Mouse (Mus musculus) yolk sac, embryonic 10.5 days (tissue): ENCODE data around the gene Slc1a1.
A peak's percentile ranks its signal among the peaks of the same experiment; 100 is the strongest.

ENCODE experiments used
- DNase-seq: peaks from one replicate; pipeline ENCODE4 v3.0.0-alpha.2; 2017; ENCODE audit warnings: low spot score

Gene Slc1a1

DNA sequence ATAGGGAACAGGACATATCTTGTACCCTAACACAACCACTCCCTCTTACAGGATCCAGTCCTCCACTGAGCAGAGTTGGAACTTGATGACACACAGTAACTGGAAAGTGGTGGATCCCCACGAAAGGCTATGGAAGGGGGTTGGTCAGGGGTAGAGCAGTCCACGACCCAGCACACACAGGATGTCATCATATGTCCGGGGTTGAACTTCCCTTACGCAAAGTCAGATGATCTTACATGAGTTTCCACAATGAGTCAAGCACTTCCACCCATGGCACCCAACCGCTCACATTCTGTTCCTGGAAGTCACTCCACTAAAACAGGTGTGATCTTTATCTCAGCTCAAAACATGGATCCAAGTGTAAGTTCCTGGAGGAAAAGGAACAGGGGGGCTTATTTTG lies 83.0 kb downstream of the Slc1a1 start:
- DNase-seq = peak; percentile 33

- no peak for DNase-seq
Measured at GRCm38 (mm10) chr19:28926366-28926765, 91.5 kb downstream of the Slc1a1 start.

GRCm38 (mm10) chr19:28927396-28927795 lies 92.5 kb downstream of the Slc1a1 start:
- DNase-seq = peak; percentile 54

- DNase-seq = peak; percentile 77
Measured at GRCm38 (mm10) chr19:28929034-28929433, 94.2 kb downstream of the Slc1a1 start.

DNA sequence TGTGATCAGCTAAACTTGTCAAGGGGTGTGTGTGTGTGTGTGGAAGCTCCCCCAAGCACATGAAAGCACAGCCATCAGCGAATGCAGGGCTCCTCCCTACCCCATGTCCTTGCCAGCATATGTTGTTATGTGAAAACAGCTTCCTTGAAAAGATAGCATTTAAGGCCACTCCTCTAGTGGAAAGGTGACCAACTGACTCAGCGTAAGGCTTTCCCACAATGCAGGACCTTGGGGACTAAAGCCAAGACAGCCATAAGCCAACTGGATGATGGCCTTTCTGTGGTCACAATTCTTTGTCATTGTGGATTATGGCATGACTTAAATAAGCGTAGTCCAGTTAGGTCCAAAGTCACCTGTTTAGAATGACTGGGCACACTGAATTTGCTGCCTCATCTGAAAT lies 100.0 kb downstream of the Slc1a1 start:
- DNase-seq = no peak

- no peak for DNase-seq
Measured at GRCm38 (mm10) chr19:28940135-28940874, 105.5 kb downstream of the Slc1a1 start.

DNA sequence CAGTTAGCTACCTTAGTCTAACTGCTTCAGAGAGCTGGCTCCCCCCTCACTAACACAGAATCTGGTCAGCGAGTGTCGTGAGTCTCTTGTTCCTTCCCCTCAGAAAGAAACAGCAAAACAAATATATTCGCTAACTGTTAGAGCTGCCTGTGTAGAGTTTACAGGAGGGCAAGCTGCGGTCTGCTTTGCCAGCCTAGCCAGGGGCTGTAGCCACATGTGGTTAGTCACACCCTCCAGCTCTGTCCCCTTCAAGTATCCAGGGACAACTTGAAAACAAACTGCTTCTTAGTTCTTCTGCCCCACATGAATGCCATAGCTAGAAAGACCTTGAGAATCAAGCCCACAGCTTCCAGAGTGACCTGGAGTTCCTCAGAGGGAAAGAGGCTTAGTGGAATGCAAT lies 106.4 kb downstream of the Slc1a1 start:
- DNase-seq = no peak

DNA sequence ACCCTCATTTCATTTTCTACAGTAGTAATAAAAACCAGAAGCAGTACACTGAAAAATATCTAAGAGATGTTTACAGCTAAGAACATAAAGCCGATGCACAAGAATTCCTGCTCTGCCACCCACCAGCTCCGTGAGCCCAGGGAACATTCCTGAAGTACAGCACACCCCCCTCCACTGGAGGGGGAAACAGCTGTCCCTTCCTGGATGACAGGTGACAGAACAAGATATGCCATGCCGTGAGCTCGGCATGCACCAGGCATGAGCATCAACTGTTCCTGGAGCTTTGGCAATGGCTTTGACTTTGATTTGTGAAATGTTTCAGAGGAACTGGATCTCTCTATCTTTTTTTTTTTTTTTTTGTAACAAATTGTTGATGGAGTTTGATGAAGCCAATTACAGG lies 111.9 kb downstream of the Slc1a1 start:
- DNase-seq = no peak

DNA sequence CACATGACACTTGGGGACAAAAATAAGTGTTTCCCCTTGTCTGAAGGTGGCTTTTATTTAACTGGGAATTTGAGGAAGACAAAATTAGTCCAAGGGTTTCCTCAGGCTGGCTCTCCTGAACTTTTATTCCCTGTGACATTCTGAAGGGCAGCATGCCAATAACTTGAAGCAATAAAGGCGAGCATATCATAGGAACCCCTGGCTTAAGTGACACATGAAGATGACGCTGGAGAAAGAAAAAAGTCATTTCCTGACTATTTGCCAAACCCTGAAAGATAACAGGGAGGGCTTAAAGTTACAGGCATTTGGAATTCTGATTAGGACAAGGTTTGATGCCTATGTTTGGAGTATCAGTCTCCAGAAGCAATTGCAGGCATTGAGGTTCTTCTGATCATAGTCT lies 112.5 kb downstream of the Slc1a1 start:
- no peak for DNase-seq

DNA sequence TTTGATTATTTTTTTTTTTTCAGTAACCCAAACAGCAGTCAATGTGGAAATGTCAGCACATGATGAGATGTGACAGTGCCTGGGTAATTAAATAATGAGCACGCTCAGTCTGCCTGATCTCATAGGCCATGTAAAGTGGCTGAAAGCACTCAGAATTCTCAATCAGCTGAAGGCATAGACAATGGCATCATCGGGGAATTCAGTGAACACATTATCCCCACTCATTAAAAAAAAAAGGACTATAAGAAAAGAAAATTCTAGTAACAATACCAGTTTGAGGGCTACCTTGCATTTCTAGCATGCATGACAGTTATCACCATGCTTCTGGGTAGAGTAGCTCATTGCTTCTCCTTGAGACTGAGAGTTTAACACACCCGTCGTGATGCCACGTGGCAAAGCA lies 116.4 kb downstream of the Slc1a1 start:
- no peak for DNase-seq

DNA sequence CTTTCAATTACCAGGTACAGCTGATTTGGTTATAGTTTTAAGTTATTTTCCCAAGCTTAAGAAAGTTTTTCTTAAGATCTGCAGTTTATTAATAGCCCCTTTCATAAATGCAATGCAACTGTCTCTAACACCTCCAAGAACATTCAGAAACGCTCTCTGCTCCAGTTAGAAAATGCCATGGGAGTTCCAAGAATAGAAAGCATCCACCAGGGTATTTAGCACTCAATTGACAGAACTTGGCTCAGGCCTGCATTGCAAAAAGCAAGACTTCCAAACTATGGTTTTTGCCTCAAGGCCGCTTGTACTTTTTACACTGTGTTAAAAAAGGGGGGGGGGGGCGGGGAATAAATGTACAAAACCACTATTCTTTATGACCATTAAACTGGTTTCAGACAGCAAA lies 128.3 kb downstream of the Slc1a1 start:
- no peak for DNase-seq

- DNase-seq = no peak
Measured at GRCm38 (mm10) chr19:28963513-28963841, 128.6 kb downstream of the Slc1a1 start.
